Mouse (Mus musculus) lung, postnatal 0 days (tissue): ENCODE data around the gene Frs2.

Experiments
- CTCF ChIP-seq: IDR thresholded peaks from 2 replicates; pipeline ENCODE4 v1.5.1; 2016; ENCODE audit warnings: antibody characterized with exemption, mild to moderate bottlenecking
- EP300 ChIP-seq: IDR thresholded peaks from 2 replicates; pipeline ENCODE4 v1.6.1; 2016; ENCODE audit warnings: antibody characterized with exemption, mild to moderate bottlenecking, control low read depth

- TF ChIP-seq EP300: no peak
- no peak for TF ChIP-seq CTCF
Observed at GRCm38 (mm10) chr10:117106686-117107085, 41.6 kb downstream of the Frs2 start.
